Mouse (Mus musculus): Measurements from ENCODE around the gene Atp2a2. TPM values are rescaled to one million over a fixed set of nuclear protein-coding genes. Genes with fewer than 3 reads are reported as not detected.

Atp2a2 gene
- polyA plus RNA-seq, 1 experiment from 2014 or later: 52.0 TPM

- H3K36me3 ChIP-seq: peaks cover 66% of the 10 kb centered on the region
- H3K4me3 ChIP-seq (replicated peaks): no peak overlapping the region
- H3K4me1 ChIP-seq: no peaks in the 10 kb centered on the region
- no peaks in the 10 kb centered on the region for H3K9me3 ChIP-seq (replicated peaks)
- no peak for ATAC-seq (ENCODE audit: low FRiP score)
- WGBS: 92% methylated on average over 11 of the region's 11 CpGs
- H3K9ac ChIP-seq (replicated peaks): no peak overlapping the region
- H3K27ac ChIP-seq (replicated peaks): no peak overlapping the region
- no peak overlapping the region for H3K4me2 ChIP-seq
- no peaks in the 10 kb centered on the region for H3K27me3 ChIP-seq (replicated peaks)
Measured at GRCm38 (mm10) chr5:122445051-122445610, 56.9 kb downstream of the Atp2a2 start.

- Histone ChIP-seq H3K27ac (replicated peaks) (no peak overlapping the region), H3K9me3 (replicated peaks) (no peaks in the 10 kb centered on the region)
Measured at GRCm38 (mm10) chr5:122444492-122444891, 57.5 kb downstream of the Atp2a2 start.

DNA sequence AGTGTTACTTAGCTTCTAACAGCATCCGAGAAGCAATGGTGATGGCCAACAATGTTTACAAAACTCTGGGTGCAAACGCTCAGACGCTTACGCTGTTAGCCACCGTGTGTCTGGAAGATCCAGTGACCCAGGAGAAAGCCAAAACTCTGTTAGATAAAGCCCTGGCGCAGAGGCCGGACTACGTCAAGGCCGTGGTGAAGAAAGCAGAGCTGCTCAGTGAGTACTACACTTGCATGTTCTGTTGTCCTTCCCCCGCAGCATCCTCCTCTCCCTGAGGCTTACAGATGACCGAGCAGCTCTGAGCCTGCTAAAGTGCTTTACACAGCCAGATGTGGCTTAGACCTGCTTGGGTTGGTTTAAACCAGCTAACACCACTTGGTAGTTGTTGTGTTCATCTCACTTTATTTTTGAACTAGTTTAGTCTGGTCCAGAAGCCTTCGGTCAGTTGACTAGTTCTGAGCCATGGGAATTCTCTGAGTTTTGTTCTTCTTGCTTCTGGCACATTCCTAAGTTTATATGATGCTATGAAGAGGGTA, 61.9 kb downstream of the Atp2a2 start:
- WGBS: 95% methylated on average over 12 of the region's 12 CpGs
- no peaks in the 10 kb centered on the region for H3K27me3 ChIP-seq (replicated peaks)
- no peak for ATAC-seq (ENCODE audit: low FRiP score)
- peaks cover 96% of the 10 kb centered on the region for H3K36me3 ChIP-seq
- no peak overlapping the region for H3K4me3 ChIP-seq (replicated peaks)
- 0 out of 2 replicates have a peak, but pooled peaks cover 3% of the 10 kb centered on the region for H3K9me3 ChIP-seq (replicated peaks)
- no peak overlapping the region for H3K27ac ChIP-seq (replicated peaks)
- no peak overlapping the region for H3K4me2 ChIP-seq
- no peak overlapping the region for H3K9ac ChIP-seq (replicated peaks)
- no peaks in the 10 kb centered on the region for H3K4me1 ChIP-seq

More at GRCm38 (mm10) chr5:122444492-122444891, 57.5 kb downstream of the Atp2a2 start:
- H3K4me1 ChIP-seq: no peaks in the 10 kb centered on the region
- no peak for ATAC-seq (ENCODE audit: low FRiP score)
- H3K4me3 ChIP-seq (replicated peaks): no peak overlapping the region
- no peak overlapping the region for H3K9ac ChIP-seq (replicated peaks)
- H3K4me2 ChIP-seq: no peak overlapping the region
- H3K27me3 ChIP-seq (replicated peaks): no peaks in the 10 kb centered on the region
- H3K36me3 ChIP-seq: peaks cover 73% of the 10 kb centered on the region
- WGBS: 94% methylated on average over 10 of the region's 10 CpGs

- H3K4me2 ChIP-seq: no peak overlapping the region
- peaks cover 96% of the 10 kb centered on the region for H3K36me3 ChIP-seq
- H3K4me1 ChIP-seq: no peaks in the 10 kb centered on the region
- H3K27ac ChIP-seq (replicated peaks): no peak overlapping the region
- 0 out of 2 replicates have a peak, but pooled peaks cover 3% of the 10 kb centered on the region for H3K9me3 ChIP-seq (replicated peaks)
- ATAC-seq (ENCODE audit: low FRiP score): no peak
- 89% methylated on average over 19 of the region's 19 CpGs for WGBS
- H3K9ac ChIP-seq (replicated peaks): no peak overlapping the region
- no peaks in the 10 kb centered on the region for H3K27me3 ChIP-seq (replicated peaks)
- H3K4me3 ChIP-seq (replicated peaks): no peak overlapping the region
Measured at GRCm38 (mm10) chr5:122439400-122440094, 62.5 kb downstream of the Atp2a2 start.

- no peaks in the 10 kb centered on the region for H3K27me3 ChIP-seq (replicated peaks)
- H3K4me3 ChIP-seq (replicated peaks): no peak overlapping the region
- no peak overlapping the region for H3K27ac ChIP-seq (replicated peaks)
- H3K9me3 ChIP-seq (replicated peaks): 0 out of 2 replicates have a peak, but pooled peaks cover 3% of the 10 kb centered on the region
- H3K4me2 ChIP-seq: no peak overlapping the region
- ATAC-seq (ENCODE audit: low FRiP score): no peak
- no peaks in the 10 kb centered on the region for H3K4me1 ChIP-seq
- no peak overlapping the region for H3K9ac ChIP-seq (replicated peaks)
- peaks cover 94% of the 10 kb centered on the region for H3K36me3 ChIP-seq
- WGBS: 84% methylated on average over 4 of the region's 4 CpGs
Measured at GRCm38 (mm10) chr5:122434541-122434940, 67.5 kb downstream of the Atp2a2 start.

DNA sequence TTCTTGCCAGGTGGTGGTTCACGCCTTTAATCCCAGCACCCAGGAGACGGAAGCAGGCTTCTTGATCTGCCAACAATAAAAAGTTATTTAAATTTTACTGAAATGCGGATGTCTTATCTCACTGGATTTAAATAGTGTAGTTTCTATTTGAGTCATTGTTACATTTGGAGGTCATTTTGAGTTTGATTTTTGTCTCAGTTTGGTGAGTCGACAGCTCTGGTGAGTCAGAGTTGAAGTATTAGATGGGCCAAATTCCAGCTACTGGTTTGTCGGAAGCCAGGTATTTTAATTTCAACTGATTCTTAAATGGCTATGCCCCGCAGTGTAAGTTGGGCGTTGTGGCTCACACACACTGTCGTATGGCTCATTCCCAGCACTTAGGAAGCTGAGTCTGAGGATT, 70.8 kb downstream of the Atp2a2 start:
- H3K9ac ChIP-seq (replicated peaks): no peak overlapping the region
- H3K27ac ChIP-seq (replicated peaks): no peak overlapping the region
- no peak overlapping the region for H3K4me2 ChIP-seq
- H3K9me3 ChIP-seq (replicated peaks): no peaks in the 10 kb centered on the region
- no peak for ATAC-seq (ENCODE audit: low FRiP score)
- 94% methylated on average over 8 of the region's 8 CpGs for WGBS
- H3K4me3 ChIP-seq (replicated peaks): no peak overlapping the region
- peaks cover 79% of the 10 kb centered on the region for H3K36me3 ChIP-seq
- no peaks in the 10 kb centered on the region for H3K27me3 ChIP-seq (replicated peaks)
- no peaks in the 10 kb centered on the region for H3K4me1 ChIP-seq

GRCm38 (mm10) chr5:122430036-122430775, 71.8 kb downstream of the Atp2a2 start:
- H3K9me3 ChIP-seq (replicated peaks): no peaks in the 10 kb centered on the region
- no peak overlapping the region for H3K4me3 ChIP-seq (replicated peaks)
- H3K36me3 ChIP-seq: peaks cover 70% of the 10 kb centered on the region
- no peak for ATAC-seq (ENCODE audit: low FRiP score)
- H3K4me1 ChIP-seq: no peaks in the 10 kb centered on the region
- no peak overlapping the region for H3K4me2 ChIP-seq
- H3K9ac ChIP-seq (replicated peaks): no peak overlapping the region
- 99% methylated on average over 4 of the region's 4 CpGs for WGBS
- no peaks in the 10 kb centered on the region for H3K27me3 ChIP-seq (replicated peaks)
- no peak overlapping the region for H3K27ac ChIP-seq (replicated peaks)

DNA sequence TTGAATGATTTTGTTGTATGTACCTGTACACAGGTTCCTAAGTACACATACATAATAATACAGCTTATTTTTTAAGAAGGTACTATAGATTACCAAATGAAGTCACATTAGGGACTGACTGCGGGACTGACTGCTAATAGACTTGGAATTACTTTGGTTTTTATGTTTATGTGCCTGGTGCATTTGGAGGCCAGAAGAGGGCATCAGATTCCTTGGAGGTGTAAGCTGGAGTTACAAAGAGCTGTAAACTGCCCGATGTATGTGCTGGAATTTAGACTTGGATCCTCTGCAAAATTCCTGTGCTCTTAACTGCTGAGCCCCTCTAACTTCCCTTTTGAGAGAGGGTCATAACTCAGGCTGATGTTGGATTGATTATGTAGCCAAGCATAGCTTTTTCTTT, 76.5 kb downstream of the Atp2a2 start:
- peaks cover 26% of the 10 kb centered on the region for H3K36me3 ChIP-seq
- no peaks in the 10 kb centered on the region for H3K27me3 ChIP-seq (replicated peaks)
- H3K27ac ChIP-seq (replicated peaks): no peak overlapping the region
- no peaks in the 10 kb centered on the region for H3K9me3 ChIP-seq (replicated peaks)
- H3K9ac ChIP-seq (replicated peaks): no peak overlapping the region
- no peak overlapping the region for H3K4me3 ChIP-seq (replicated peaks)
- peaks cover 22% of the 10 kb centered on the region for H3K4me1 ChIP-seq
- no peak for ATAC-seq (ENCODE audit: low FRiP score)
- WGBS: 73% methylated on average over 2 of the region's 2 CpGs
- no peak overlapping the region for H3K4me2 ChIP-seq

DNA sequence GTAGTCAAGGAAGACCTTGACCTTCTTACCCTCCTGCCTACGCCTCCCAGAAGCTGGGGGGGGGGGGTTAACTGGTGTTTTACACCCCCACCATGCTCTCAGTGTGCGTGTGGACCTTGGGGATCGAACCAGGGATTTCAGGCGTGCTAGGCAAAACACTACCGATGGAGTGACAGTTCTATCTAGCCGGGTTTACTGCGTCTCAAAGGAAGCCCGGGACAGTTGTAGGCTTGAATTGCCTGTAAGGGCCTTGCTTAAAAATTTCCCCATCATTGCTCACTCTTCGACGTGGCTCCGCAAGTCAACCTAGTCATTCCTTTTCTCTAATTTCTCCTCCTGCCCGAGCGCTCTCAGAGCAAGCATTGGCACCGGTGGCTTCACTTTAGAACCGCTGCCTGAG, 78.9 kb downstream of the Atp2a2 start:
- H3K9me3 ChIP-seq (replicated peaks): no peaks in the 10 kb centered on the region
- WGBS: 33% methylated on average over 15 of the region's 15 CpGs
- ATAC-seq (ENCODE audit: low FRiP score): no peak
- peak overlapping the region; percentile 97; the same call in 1 of the 2 replicates for H3K27ac ChIP-seq (replicated peaks)
- no peaks in the 10 kb centered on the region for H3K27me3 ChIP-seq (replicated peaks)
- H3K4me2 ChIP-seq: peak overlapping the region; percentile 88
- peak overlapping the region; percentile 86 for H3K9ac ChIP-seq (replicated peaks)
- peak overlapping the region; percentile 99 for H3K4me3 ChIP-seq (replicated peaks)
- peaks cover 4% of the 10 kb centered on the region for H3K36me3 ChIP-seq
- peaks cover 22% of the 10 kb centered on the region for H3K4me1 ChIP-seq

GRCm38 (mm10) chr5:122422071-122422964, 79.7 kb downstream of the Atp2a2 start:
- Histone ChIP-seq H3K36me3 (no peaks in the 10 kb centered on the region), H3K27me3 (replicated peaks) (no peaks in the 10 kb centered on the region), H3K27ac (replicated peaks) (peak overlapping the region; percentile 97), H3K9ac (replicated peaks) (peak overlapping the region; percentile 86), H3K4me1 (peaks cover 22% of the 10 kb centered on the region), H3K9me3 (replicated peaks) (no peaks in the 10 kb centered on the region), H3K4me3 (replicated peaks) (peak overlapping the region; percentile 99), H3K4me2 (peak overlapping the region; percentile 88)
- ATAC-seq (ENCODE audit: low FRiP score): peak; percentile 92
- WGBS: under 1% methylated on average over 72 of the region's 73 CpGs

Measured in neural tube, embryonic 15.5 days (tissue).